Mouse (Mus musculus) MN1 (cell line): ENCODE measurements around the gene Adgrg7.

Experiments used
- DNase-seq: peaks from one replicate; pipeline ENCODE4 v3.0.0-alpha.2; 2016; ENCODE audit warnings: low spot score

Gene Adgrg7

GRCm38 (mm10) chr16:56795481-56796139 lies at the start of gene Adgrg7:
TSS of gene Adgrg7 (minus strand) at chr16:56795855.
- DNase-seq = no peak

- DNase-seq = no peak
These were observed 47.3 kb upstream of the Adgrg7 start for GRCm38 (mm10) chr16:56842988-56843387.

- no peak for DNase-seq
These were observed 37.7 kb upstream of the Adgrg7 start for GRCm38 (mm10) chr16:56833312-56833711.

GRCm38 (mm10) chr16:56831986-56832385 lies 36.3 kb upstream of the Adgrg7 start:
- DNase-seq = no peak

GRCm38 (mm10) chr16:56801370-56802109 lies 5.9 kb upstream of the Adgrg7 start:
- no peak for DNase-seq

GRCm38 (mm10) chr16:56800946-56801345 lies 5.3 kb upstream of the Adgrg7 start:
- no peak for DNase-seq

GRCm38 (mm10) chr16:56800469-56800868 lies 4.8 kb upstream of the Adgrg7 start:
- no peak for DNase-seq

- DNase-seq = no peak
These were observed 3.9 kb upstream of the Adgrg7 start for GRCm38 (mm10) chr16:56799541-56800029.

- DNase-seq = no peak
These were observed 3.2 kb upstream of the Adgrg7 start for GRCm38 (mm10) chr16:56798873-56799272.

GRCm38 (mm10) chr16:56794383-56795144 lies 1.1 kb downstream of the Adgrg7 start:
- no peak for DNase-seq

GRCm38 (mm10) chr16:56793778-56794177 lies 1.9 kb downstream of the Adgrg7 start:
- no peak for DNase-seq

- no peak for DNase-seq
These were observed 9.7 kb downstream of the Adgrg7 start for GRCm38 (mm10) chr16:56785943-56786342.

GRCm38 (mm10) chr16:56771163-56772105 lies 24.2 kb downstream of the Adgrg7 start:
- DNase-seq = peak; percentile 44

- DNase-seq = no peak
These were observed 66.6 kb downstream of the Adgrg7 start for GRCm38 (mm10) chr16:56729060-56729459.

- DNase-seq = no peak
These were observed 70.7 kb downstream of the Adgrg7 start for GRCm38 (mm10) chr16:56724927-56725326.

- no peak for DNase-seq
These were observed 73.3 kb downstream of the Adgrg7 start for GRCm38 (mm10) chr16:56722357-56722756.

GRCm38 (mm10) chr16:56719031-56719430 lies 76.6 kb downstream of the Adgrg7 start:
- DNase-seq = no peak

- peak; percentile 98 for DNase-seq
These were observed 78.1 kb downstream of the Adgrg7 start, which contains the start of gene Tfg for GRCm38 (mm10) chr16:56717224-56718200. TSS of gene Tfg (minus strand) at chr16:56717450.

GRCm38 (mm10) chr16:56716557-56717179 lies 79.0 kb downstream of the Adgrg7 start:
- DNase-seq = no peak

GRCm38 (mm10) chr16:56715608-56716007 lies 80.0 kb downstream of the Adgrg7 start:
- no peak for DNase-seq
